Mouse (Mus musculus): ENCODE results near the gene Lrrc46.

Lrrc46 gene

GRCm38 (mm10) chr11:97013121-97013670, 28.0 kb downstream of the Lrrc46 start, which contains the start of gene Sp6:
Sp6 (plus strand) TSS chr11:97013394.
- DNase-seq (ENCODE audit: low spot score in 2 of 2): no peak

- DNase-seq (ENCODE audit: low spot score in 2 of 2): no peak
Measured at GRCm38 (mm10) chr11:97009198-97009790, 31.9 kb downstream of the Lrrc46 start.

GRCm38 (mm10) chr11:97007093-97007794, 34.0 kb downstream of the Lrrc46 start:
- DNase-seq (ENCODE audit: low spot score in 2 of 2): no peak

DNA sequence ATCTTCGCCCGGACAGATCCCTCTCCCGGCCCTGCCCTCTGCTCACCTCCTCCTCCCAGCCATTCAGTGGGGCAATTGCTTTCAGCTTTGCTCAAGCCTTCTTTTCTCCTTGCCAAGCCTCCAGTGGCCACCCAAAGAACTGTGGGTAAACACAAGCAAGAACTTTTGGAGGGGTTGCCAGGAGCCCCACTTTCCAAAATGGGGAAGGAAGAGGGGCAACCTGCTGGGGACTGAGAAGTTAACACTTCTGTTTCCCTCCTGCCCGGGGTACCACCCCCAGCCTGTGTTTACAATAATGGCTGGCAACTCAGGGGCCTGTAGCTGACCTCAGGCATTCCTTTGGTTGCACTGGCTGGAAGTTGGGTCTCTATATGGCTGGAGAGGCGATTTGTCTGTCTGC, 38.0 kb downstream of the Lrrc46 start:
- DNase-seq (ENCODE audit: low spot score in 2 of 2): no peak

- DNase-seq (ENCODE audit: low spot score in 2 of 2): peak in 1 of 2 experiments; percentile 12
Measured at GRCm38 (mm10) chr11:96997380-96997956, 43.7 kb downstream of the Lrrc46 start.

DNA sequence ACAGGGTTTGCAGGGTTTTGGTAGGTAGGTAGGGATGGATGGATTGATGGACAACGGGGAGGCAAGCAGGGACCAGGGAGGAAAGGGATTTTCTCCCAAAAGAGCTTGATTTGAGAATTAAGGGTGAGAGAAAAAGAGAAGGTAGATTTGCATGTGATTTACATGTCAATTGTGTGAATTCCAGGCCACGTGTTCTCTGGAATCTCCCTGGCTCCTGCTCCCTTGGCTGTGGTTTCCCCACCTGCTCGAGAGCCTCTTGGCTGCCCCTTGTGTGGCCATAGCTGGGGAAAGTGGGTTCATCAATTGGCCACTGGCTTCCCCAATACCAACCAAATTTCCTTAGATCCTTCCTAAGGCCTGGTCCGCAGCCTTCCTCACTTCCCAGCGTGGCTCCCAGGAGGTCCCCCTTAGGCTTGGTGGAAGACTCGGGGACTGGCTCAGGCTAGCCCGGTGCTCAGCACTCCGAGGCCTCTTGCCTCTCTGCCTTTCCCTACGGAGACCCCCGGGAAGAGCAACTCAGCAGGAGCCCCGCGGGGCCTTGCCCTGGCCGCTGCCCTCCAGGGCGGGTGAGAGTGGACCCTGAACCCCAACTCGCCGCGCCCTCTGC, 44.3 kb downstream of the Lrrc46 start:
- DNase-seq (ENCODE audit: low spot score in 2 of 2): no peak

- DNase-seq (ENCODE audit: low spot score in 2 of 2): peak; percentile 55 to 62
Measured at GRCm38 (mm10) chr11:96995836-96996772, 45.1 kb downstream of the Lrrc46 start.

- no peak for DNase-seq (ENCODE audit: low spot score in 2 of 2)
Measured at GRCm38 (mm10) chr11:96995031-96995430, 46.2 kb downstream of the Lrrc46 start.

DNA sequence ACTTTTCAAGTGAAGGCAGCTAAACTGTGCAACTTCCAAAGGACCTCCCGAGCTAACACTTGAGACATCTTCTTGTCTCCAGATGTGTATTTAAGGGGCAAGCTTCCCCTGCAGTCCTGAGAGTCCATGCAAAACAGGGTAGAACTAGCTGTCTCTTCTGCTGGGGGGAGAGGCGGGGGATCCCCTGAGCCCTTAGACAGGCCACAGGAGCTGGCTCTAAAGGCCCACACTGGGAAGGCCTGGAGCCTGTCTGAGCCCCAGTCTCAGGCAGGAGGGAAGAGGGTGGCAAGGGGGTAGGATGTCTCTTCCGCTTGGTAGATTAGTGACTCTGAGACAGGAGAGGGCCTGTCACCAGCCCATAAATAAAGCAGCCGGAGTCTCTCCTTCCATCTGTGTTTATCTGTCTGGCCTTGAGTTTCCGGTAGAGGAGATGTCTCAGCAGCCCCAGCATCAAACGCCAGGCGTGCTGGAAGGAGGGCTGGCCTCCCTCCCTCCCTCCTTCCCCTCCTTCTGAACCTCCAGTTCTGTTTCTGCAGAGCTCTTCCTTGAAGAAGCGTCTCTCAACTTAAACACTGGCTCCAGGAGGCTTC, 48.4 kb downstream of the Lrrc46 start:
- no peak for DNase-seq (ENCODE audit: low spot score in 2 of 2)

GRCm38 (mm10) chr11:96991501-96991900, 49.7 kb downstream of the Lrrc46 start:
- DNase-seq (ENCODE audit: low spot score in 2 of 2): no peak

GRCm38 (mm10) chr11:96987873-96988655, 53.1 kb downstream of the Lrrc46 start:
- DNase-seq (ENCODE audit: low spot score in 2 of 2): peak; percentile 80 to 81

DNA sequence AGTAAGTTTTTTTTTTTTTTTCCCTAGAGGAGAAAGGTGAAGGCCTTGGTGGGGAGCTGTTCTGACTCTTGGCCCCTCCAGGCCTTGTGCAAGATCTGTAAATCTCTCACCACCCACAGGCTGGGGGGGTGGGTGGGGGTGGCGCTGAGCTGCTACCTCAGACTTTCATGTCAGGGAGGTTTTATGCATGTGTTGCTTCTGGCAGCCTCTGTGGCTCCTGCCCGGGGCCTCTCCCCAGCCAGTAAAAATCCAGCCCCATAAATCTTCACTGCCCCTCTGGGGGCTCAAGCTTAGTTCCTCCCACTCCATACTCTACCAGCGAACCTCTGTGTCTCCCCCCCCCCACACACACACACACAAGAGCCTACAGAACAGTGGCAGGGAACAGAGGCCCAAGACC, 54.7 kb downstream of the Lrrc46 start:
- no peak for DNase-seq (ENCODE audit: low spot score in 2 of 2)

DNA sequence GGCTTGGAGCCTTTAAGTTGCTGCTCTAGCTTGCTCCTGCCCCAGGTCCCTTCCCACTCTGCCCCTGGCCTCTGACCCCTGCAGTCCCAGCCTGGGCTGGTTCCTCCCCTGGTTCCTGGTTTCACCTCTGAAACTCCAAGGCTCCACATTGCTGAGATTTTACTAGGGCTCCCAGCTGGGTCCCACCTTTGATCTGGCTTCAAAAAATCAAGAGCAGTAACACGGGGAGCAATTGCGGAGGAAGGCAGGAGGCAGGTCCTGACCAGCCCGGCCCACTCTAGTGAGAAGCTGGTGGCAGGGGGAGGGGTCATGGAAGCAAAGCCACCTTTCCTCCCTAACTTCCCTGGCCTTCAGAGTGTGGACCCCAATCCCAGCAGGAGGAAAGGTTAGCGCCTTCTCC, 56.3 kb downstream of the Lrrc46 start:
- no peak for DNase-seq (ENCODE audit: low spot score in 2 of 2)
